Mouse (Mus musculus): ENCODE results near the gene Clec2g.
"Not testable (repeated sequence)": the region's sequence is repeated elsewhere in the genome, so short reads cannot be mapped to it uniquely, and the experiment has no call there.

Gene Clec2g

DNA sequence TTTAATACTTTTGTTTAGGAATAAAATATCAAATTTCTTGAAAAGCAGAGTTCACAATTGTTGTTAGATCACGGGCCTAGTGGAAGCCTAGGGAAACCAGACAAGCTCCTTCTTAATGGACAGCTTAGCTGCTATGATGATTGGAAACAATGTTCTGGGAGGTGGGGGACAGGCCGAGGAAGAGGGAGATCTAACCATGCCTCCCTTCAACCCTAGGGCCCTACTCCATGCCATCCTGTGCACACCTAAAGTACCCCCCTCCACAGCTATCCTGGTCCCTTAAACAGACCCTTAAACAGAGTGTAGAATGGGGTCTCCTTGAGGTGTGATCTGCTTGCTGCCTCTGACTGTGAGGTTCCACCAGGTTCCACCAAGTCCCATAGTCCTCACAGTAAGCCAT is 38.0 kb downstream of the Clec2g start:
- no peak for DNase-seq

- no peak for DNase-seq
Measured at GRCm38 (mm10) chr6:128972687-128973438, 38.7 kb downstream of the Clec2g start.

- DNase-seq: no peak
Measured at GRCm38 (mm10) chr6:128973439-128973697, 39.2 kb downstream of the Clec2g start.

DNA sequence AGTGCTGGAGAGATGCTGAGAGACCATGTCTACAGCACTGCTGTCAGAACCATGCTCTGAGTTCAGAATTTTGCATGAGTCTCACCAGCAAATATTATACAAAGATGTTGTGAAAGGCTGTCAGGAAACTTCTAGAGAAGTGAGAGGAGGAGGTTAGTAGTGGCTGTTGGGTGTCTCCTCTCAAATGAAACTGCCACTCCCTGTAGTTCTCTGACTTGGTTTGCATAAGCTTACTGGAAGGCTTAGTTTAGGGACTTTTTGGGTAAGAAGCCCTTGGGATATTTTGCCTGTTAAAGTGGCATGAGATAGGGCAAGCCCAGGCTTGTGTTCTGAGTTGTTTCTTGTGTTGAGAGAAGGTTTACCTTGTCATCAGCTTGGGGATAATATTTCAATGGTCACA is 40.7 kb downstream of the Clec2g start:
- not testable (repeated sequence) for DNase-seq

GRCm38 (mm10) chr6:128976194-128976593 is 42.0 kb downstream of the Clec2g start:
- DNase-seq: no peak

DNA sequence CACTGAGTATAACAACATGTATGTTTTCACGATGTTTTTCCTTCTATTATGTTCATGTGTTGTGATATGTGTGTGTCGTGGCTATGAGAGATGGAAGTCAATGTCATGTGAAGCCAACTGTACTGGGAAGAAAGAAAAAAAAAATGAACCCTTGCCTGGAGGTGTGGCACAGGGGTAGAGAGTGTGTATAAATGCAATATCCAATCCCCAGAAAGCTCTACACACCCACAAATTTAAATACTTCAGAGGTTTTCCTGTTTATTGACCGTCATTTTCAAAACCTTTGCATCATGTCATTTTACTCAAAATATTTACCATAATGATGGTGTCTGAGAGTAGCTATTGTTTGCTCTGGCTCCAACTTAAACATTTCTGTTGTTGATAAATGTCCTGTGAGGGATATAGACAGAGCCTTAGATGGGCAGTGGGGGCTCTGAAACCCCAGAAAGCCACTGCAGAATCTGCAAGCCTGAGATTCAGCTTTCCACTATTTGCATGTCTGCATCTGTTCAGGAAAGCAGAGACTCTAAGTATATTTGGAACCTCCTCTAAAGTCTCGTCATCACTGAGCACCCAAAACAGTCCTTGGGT is 47.9 kb downstream of the Clec2g start:
- DNase-seq: not testable (repeated sequence)

DNA sequence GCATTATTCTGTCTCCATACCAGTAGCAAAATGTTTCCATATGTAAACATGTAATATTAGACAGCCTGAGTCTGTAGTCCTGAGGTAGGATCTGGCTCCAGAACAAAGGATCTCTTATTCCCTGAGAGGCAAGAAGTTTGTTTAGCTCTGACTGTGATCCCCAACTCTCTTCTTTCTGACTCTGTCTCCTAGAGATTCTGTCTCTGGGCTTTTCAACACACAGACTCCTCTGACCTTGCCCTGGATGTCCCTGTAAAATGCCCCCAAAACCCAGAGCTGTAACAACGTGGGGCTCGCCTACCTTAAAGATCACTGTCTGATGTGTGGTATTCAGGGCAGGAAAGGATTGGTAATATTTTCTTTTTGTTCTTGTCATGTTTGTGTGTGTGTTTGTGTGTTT is 58.2 kb downstream of the Clec2g start:
- DNase-seq: no peak

DNA sequence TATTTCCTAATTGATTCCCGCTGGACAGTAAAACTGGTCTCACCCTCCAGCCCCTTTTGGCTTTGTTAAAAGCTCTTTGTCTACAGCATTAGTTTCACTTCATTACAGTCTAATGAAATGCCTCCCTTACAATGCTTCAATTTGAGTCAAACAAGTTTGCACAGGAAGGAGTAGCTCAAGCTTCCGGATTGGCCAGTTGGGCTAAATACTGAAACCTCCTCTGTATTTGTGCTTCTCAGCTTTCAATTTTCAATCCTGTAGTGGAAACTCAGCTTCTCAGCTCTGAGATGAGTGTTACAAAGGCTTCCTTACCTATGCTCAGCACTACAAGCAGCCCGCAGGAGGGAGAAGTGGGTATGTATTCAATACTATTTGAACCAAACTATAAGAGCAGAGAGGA is 58.6 kb downstream of the Clec2g start:
- no peak for DNase-seq

DNA sequence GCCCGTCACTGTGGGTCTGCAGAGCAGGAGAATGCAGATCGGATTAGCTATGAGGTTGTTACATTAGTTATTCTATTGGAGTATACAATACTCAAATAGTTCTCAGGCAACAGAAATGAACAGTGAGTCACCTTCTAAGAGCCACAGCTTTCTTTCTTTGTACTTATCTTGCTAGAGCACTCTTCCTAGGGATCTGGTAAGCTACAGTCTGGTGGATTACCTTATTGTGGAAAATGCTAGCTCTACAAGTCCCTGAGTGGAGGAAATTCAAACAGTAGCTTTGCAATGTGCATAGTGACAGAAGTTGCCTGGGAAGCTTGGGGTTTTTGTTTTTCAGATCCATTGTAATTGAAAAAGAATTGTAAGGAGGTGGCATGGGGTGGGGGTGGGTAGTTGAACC is 59.0 kb downstream of the Clec2g start:
- DNase-seq: no peak

GRCm38 (mm10) chr6:128994336-128994735 is 60.2 kb downstream of the Clec2g start:
- no peak for DNase-seq

DNA sequence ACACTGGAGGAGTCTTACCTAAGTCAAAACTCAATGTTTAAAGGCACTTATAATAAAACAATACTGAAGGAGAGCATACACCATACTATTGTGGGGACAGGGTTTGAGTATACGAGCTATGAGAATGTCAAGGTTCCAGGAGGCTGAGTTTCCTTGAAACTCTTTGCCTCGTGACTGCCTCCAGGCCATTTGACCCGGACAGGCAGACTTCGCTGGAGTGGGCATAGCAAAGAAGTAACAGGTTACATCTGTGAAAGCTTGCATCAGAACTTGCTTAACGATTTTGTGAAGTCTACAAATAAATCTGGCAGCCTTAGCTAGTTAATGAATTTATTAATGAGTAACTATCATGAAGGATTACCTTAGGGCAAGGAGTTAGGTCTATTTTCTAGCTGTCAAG is 60.6 kb downstream of the Clec2g start:
- DNase-seq: no peak

GRCm38 (mm10) chr6:128995250-128996053 is 61.3 kb downstream of the Clec2g start:
- DNase-seq: no peak

DNA sequence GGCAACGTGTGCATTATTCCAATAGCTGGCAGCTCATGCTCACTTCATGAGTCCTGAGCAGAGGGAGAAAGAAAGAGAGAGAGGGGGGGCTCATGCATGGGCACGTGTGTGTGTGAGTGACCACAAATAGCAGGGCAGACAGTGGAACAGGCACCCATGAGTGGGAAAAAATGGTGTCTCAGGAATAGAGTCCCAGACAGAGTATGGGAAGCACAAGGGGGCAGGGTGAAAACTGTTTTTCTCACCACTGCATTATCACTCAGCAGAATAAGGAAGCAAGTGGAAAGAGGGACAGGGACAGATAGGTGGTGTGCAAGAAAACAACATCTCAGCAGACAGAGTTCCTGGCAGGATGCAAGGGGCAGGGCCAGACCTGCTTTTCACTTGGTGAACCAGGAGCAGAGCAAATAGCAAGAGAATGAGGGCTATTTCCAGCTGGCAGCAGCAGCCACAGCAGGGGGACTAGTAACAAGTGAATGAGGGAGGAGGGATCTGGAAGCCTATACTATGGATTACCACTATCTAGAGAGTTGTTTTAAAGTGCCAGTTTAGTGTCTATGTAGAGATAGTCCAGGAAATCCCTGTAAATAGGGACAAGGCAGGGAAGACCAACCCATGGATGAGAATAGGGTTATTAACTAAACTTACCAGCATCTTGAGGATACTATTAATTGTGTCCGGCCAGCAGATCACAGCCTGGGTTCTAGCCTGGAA is 62.0 kb downstream of the Clec2g start:
- DNase-seq: no peak

DNA sequence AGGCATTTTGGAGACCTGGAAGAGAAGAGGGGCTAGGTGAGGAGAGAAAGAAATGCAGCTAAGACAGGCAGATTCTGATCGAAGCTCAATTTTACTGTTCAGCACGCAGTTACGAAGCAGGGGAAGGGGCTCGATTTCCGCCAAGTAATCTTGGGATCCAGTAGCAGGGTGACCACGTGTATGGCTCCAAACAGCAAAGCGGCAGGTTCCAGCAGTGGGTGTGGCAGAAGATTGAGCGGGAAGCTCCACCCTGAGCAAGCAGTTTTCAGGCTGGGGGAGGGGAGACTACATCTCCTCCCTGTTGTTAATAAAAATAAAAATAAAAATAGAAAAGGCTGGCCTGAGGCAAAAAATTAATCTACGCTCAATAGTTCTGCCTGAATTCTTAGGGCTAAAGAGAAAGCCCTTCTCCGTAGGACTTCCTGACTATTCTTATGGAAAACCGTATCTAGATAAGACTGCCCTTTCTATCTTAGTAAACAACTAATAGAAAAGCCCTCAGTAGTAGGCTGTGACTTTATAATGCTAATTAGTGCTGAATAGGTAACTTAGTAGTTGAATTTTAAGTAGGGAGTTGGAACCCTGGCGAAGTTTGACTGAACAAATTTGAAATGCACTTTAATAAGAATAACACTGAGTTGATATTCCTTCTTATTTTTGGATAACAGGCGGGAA is 62.7 kb downstream of the Clec2g start:
- no peak for DNase-seq

- DNase-seq: no peak
Measured at GRCm38 (mm10) chr6:129001392-129001791, 67.2 kb downstream of the Clec2g start.

- no peak for DNase-seq
Measured at GRCm38 (mm10) chr6:129008552-129008951, 74.4 kb downstream of the Clec2g start.

DNA sequence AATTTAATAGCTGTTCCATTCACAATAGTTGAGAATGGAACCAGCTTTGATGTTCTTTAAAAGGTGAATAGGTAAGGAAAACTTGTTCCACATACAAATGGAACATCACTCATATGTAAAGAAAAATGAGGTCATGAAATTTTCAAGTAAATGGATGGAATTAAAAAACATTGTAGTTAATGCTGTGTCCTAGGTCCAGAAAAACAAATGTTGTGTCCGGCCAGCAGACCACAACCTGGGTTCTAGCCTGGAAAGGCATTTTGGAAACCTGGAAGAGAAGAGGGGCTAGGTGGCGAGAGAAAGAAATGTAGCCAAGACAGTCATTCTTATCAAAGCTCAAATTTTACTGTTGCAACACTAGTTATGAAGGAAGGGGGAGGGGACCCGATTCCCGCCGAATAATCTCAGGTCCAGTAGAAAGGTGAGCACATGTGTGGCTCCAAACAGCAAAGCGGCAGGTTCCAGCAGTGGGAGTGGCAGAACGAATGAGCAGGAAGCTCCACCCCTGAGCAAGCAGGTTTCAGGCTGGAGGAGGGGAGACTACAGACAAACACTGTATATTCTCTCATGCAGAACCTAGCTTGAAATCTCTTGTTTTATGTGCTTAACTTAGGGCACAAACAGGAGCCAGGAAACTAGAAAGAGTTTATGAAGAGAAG is 75.8 kb downstream of the Clec2g start:
- not testable (repeated sequence) for DNase-seq

DNA sequence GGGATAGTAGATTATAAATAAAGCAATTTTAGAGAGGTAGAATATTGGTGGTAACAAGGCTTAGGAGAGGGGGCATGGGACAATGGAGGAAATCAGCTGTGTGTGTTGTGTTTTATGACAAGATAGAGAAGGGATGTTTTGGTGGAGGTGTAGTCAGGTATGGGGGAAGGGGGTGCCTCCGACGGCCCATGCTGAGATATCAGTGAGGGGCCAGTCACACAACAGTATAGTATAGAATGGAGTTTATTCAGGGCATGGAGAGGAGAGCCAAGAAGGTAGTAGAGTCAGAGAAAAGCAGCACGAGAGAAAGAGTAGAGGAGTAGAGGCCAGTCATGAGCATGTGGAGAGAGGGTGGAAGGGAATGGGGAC is 76.3 kb downstream of the Clec2g start:
- DNase-seq: no peak

DNA sequence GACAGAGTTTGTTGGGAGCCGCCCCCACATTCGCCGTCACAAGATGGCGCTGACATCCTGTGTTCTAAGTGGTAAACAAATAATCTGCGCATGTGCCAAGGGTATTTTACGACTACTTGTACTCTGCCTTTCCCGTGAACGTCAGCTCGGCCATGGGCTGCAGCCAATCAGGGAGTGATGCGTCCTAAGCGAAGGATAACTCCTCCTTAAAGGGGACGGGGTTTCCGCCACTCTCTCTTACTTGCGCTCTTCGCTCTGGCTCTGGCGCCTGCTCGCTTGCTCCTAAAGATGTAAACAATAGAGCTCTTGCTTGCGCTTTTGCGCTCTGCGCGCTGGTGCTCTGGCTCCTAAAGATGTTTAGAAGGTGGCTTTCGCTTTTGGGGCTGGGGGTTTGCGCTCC is 77.8 kb downstream of the Clec2g start:
- not testable (repeated sequence) for DNase-seq

DNA sequence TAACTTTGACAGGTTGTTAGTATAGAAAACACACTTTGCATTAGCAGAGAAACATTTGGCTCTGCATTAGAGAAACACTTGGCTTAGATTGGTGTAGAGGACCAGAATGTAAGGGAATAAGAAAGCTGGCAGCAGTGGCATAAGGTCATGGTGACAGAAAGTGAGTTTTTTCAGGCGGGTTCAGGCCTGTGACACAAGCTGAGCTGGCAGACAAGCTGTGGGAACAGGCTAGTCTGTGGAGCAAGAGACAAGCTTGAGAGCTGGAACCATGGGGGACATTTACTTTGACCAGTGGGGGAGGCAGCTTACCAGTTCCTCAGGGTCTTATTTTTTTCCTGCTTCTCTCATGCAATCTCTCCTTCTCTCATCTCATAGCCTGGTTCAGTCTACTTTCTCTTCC is 78.8 kb downstream of the Clec2g start:
- DNase-seq: no peak

- DNase-seq: no peak
Measured at GRCm38 (mm10) chr6:129013762-129014276, 79.6 kb downstream of the Clec2g start.

DNA sequence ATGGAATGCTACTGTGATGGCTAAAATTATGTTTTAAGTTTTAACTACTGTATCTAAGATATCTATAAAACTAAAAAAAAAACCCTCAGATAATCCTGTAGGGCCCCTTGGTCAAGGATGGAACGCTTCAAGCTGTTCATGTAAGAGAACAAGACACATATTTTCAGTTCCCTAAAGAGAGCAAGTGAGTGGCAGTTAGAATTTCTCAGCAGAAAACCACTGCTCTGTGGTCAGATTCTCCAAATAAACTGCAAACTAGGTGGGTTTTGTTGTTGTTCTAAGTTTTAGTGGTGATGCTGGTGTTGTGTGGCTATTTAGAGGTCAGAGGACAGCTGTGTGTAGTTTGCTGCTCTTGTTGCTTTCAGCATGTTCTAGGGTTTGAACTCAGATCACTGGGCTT is 80.2 kb downstream of the Clec2g start:
- DNase-seq: no peak

Measured in cerebellum, adult 18-20 months (tissue).